Mouse (Mus musculus) lung, adult 2 months (tissue): ENCODE measurements around the gene Kalrn. TPM values are rescaled to one million over a fixed set of nuclear protein-coding genes. Genes with fewer than 3 reads are reported as not detected.

ENCODE experiments used
- DNase-seq: peaks from one replicate; pipeline ENCODE4 v3.0.0; 2022
- H3K4me1 ChIP-seq: fragments of 200-500 bp; 2 replicates; pipeline ENCODE4 v1.6.1; 2011; ENCODE audit warnings: low read length; ENCODE audit not compliant: control insufficient read depth, insufficient read depth
- H3K4me3 ChIP-seq: fragments of 200-500 bp; replicated peaks from 2 replicates; pipeline ENCODE3; 2011; ENCODE audit warnings: low read depth, mild to moderate bottlenecking, control low read depth, low read length; ENCODE audit errors: extremely low read depth
- CTCF ChIP-seq: fragments of 200-500 bp; IDR thresholded peaks from 2 replicates; pipeline ENCODE4 v1.5.1; 2011; ENCODE audit warnings: mild to moderate bottlenecking, low read length, control low read depth; ENCODE audit not compliant: insufficient read depth
- POLR2A ChIP-seq: fragments of 200-500 bp; IDR thresholded peaks from 2 replicates; pipeline ENCODE4 v1.6.1; 2011; ENCODE audit warnings: low read depth, mild to moderate bottlenecking, control low read depth, low read length, borderline replicate concordance; ENCODE audit errors: extremely low read depth
- WGBS: fragments of 180-500 bp; shearing (Covaris S2); methylation state at CpG from one replicate; pipeline ENCODE4 v1.1.7; 2018; 5-methylcytosine and 5-hydroxymethylcytosine counted together
- polyA plus RNA-seq: library from polyadenylated mRNA; depleted of rRNA; stranded (reverse); fragments of >200 nt; gene quantifications from 2 replicates; pipeline ENCODE4 v1.2.3, GENCODE M21; 2012

Kalrn gene
- polyA plus RNA-seq, 1 experiment, result 11.8 TPM

DNA sequence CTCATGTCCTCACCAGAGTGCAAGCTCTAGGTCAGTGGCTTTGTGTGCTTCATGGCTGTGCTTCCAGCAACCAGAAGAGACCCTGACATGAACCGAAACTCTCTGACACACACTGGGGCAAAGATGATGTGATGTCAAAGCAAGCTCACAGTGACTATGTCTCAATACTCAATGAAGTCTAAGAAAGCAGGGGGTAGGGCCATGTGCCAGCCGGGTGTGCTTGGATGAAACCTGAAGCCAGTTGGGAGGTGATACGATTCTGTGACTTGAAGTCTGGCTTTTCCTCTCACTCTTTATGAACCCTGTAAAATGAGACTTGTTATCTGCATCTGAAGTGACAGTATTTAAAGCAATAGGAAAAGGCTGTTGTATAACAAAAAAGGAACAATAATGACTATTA lies 501.2 kb downstream of the Kalrn start:
- Histone ChIP-seq H3K4me3 (no peak overlapping the region), H3K4me1 (peaks cover 5% of the 10 kb centered on the region; the same call in 1 of the 2 replicates)
- no peak for TF ChIP-seq POLR2A
- no peak for TF ChIP-seq CTCF
- no peak for DNase-seq
- 65% methylated on average over 3 of the region's 3 CpGs for WGBS

DNA sequence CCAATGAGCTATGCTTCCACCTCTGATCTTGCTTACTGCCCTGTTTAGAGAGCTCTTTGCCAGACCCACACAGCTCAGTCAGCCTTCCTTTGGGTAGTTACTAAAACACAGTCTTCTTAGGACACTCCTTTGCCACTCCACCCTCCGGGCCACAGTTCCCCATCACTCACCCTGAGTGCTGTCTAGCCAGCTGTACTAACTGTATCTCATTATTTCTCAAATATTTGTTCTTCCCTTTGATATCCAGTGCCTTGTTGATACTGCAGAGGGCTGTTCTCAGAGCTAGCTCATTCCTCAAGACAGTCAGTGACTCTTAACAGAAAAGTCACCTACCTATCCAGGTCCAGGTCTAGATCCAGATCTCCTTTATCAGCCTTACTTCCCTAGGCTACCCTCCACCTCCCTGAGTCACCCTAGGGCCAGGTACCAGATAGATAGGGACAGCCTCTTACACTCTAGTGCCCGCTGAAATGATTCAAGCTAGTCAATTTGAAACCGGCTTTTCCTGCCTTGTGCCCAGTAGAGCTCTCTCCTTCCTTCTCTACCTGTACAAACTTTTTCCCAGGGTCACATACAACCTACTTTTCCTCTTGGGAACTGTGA lies 502.0 kb downstream of the Kalrn start:
- Histone ChIP-seq H3K4me3 (no peak overlapping the region), H3K4me1 (peaks cover 5% of the 10 kb centered on the region; the same call in 1 of the 2 replicates)
- no peak for DNase-seq
- 65% methylated on average over 3 of the region's 3 CpGs for WGBS
- TF ChIP-seq POLR2A, result no peak
- no peak for TF ChIP-seq CTCF

DNA sequence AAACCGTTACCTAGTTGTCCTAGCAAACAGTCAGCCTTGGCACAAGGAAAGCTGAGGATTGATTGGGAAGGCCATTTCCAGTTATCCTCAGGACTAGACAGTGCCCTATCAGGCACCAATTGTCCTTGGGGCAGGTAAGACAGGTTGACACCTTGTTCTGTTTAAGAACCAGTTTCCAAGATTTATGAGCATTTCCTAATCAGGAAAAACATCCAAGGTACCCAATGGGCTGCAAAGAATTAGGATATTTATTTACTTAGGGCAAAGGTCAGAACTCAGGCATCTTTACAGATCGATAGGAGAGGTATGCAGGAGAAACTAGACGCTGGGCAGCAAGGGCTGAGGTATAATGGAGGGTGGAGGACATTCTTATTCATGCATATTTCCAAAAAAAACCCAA lies 503.9 kb downstream of the Kalrn start:
- TF ChIP-seq POLR2A (no peak), CTCF (no peak)
- H3K4me3 ChIP-seq, result no peak overlapping the region
- no peak for DNase-seq
- peaks cover 5% of the 10 kb centered on the region; the same call in 1 of the 2 replicates for H3K4me1 ChIP-seq
- WGBS, result 55% methylated on average over 3 of the region's 3 CpGs

DNA sequence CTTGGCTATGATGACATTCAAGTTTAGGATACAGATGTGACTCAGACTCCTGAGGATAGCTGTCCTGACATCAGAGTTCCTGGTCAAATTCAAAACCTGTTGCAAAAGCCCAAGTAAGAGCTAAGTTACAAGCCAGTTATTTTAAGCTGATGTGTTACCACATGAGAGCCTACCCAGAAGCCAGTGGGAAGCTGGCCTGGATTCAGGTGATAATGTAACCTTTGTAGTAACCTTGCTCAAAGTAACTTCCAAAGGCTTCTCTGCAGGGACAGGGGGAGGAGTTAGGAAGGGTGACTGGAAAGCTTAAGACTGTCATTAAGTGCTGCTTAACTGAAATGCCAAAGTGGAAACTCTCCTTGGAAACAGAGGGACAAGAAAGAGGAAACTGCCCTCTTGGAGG lies 506.4 kb downstream of the Kalrn start:
- DNase-seq, result no peak
- Histone ChIP-seq H3K4me1 (peaks cover 5% of the 10 kb centered on the region; the same call in 1 of the 2 replicates), H3K4me3 (no peak overlapping the region)
- no peak for TF ChIP-seq CTCF
- TF ChIP-seq POLR2A, result no peak

DNA sequence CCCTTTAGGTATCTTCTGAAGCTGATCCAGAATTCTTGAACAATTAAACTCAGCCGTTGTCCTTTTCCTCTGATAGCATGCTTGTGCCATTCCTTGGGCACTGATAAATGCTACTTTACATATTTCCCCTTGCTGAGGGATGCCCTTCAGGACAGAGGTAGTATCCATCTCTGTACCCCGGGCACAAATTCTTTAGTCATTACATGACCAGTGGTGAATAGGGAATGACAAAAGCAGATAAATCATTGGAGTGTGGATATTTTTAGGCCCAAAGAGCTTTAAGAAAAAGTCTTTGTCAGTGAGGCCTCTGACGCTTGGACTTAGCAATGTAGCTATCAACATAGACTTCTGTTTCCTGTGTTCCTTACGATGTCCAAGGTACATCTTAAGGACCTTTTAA lies 507.0 kb downstream of the Kalrn start:
- no peak for DNase-seq
- TF ChIP-seq POLR2A (no peak), CTCF (no peak)
- H3K4me3 ChIP-seq, result no peak overlapping the region
- peaks cover 5% of the 10 kb centered on the region; the same call in 1 of the 2 replicates for H3K4me1 ChIP-seq
- 70% methylated on average over 4 of the region's 4 CpGs for WGBS

DNA sequence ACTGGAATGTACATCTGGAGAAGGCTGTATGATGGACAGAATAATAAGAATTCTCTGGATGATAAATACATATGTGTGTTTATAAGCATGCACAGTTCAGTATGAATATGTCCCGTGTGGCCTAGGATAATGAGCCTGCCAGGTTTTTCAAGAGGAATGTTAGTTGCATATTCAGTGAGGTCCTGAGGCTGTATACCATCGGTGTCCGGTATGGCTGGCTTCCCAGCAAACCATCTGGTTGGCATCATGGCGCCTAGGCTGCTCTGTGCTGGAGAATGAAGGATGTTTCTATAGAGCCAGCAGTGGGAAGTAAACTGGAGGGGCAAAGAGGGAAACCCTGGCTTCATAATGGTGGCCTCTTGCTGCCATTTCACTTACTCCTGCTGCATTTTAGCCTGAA lies 510.0 kb downstream of the Kalrn start:
- WGBS, result 75% methylated on average over 4 of the region's 4 CpGs
- H3K4me1 ChIP-seq, result no peaks in the 10 kb centered on the region; the same call in 1 of the 2 replicates
- TF ChIP-seq CTCF, result no peak
- TF ChIP-seq POLR2A, result no peak
- no peak for DNase-seq
- H3K4me3 ChIP-seq, result no peak overlapping the region

DNA sequence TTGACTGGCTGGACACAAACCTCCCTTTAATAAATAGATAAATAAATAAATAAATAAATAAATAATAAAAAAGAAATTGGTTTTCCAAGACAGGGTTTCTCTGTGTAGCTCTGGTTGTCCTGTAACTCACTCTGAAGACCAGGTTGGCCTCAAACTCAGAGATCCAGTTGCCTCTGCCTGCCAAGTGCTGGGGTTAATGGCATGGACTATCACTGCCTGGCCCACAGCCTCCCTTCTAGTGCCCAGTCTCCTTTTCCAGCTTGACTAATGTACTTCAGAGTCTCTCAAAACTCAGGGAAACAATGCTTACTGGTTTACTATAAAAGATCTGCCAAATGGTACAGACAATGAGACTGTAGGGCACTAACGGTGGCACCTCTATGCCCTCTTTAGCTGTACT lies 511.7 kb downstream of the Kalrn start:
- no peak for DNase-seq
- Histone ChIP-seq H3K4me1 (no peaks in the 10 kb centered on the region), H3K4me3 (no peak overlapping the region)
- 87% methylated on average over 1 of the region's 1 CpGs for WGBS
- TF ChIP-seq CTCF (no peak), POLR2A (no peak)

DNA sequence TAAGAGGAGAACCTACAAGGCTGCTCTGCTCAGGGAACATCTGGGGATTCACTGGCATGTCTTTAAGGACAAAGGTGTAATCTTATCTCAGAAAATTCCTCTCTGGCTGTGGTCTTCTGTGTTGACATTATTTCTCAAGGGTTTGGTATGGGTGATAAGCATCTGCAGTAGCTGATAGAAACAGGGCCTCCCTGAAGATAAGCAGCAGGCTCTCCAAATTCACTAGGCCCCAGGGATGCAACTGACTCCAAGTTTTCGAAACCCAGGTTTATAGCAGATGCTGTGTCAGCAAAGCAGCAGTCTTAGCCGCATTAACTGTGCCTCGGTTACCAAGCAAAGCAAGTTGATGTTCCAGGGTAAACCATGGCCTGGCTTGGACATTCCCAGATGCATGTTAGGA lies 514.7 kb downstream of the Kalrn start:
- no peak overlapping the region for H3K4me3 ChIP-seq
- no peak for TF ChIP-seq CTCF
- no peak for TF ChIP-seq POLR2A
- DNase-seq, result no peak
- H3K4me1 ChIP-seq, result no peaks in the 10 kb centered on the region
- WGBS, result 60% methylated on average over 3 of the region's 3 CpGs

DNA sequence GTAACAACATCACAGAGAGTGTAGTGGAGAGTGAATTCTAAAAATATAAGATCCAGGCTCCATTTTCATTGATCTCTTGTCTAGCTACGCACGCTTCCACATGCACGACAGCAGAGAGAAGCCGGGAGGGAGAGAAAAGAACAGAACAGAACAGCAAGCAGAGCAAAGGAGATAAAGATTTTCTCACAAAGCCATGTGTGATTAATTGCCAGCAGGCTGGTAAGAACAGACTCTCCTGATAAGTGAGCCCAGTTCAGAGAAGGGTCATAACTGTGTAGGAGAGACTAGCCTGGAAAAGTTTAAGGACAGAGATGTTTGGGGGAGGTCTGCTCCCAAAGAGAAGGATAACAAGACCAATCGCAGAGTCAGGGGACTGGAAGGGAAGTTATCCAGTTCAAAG lies 515.9 kb downstream of the Kalrn start:
- WGBS, result 75% methylated on average over 5 of the region's 5 CpGs
- TF ChIP-seq POLR2A (no peak), CTCF (no peak)
- Histone ChIP-seq H3K4me3 (no peak overlapping the region), H3K4me1 (no peaks in the 10 kb centered on the region)
- DNase-seq, result no peak

DNA sequence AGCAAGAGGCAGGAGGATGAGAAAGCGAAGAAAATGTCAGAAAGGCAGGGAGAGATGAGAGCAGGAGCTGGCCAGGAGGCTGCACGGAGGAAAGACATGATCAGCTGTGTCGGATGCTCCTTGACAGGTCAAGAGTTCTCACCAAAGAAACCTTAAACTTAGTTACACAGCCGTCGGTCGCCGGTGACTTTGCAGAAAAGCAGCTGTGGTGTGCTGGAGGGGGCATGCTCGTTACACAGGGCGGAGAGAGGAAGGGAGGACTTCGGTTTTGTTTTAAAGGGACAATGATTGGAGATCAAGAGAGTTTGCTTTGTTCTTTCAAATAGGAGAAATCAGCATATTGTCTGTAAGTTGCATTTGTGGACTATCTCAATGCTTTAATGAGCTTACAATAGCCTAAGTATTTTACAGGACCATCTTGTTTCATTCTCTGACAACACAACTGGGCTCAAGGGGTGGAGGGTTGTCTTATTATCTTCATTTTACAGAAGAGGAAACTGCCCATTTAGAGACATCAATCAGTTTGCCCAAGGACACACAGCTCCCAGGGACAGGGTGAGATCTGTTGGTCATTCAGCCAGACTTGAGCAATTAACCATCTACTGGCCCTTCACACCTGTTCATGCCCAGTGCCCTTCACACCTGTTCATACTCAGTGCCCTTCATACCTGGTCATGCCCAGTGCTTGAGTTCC lies 516.8 kb downstream of the Kalrn start:
- no peaks in the 10 kb centered on the region for H3K4me1 ChIP-seq
- no peak overlapping the region for H3K4me3 ChIP-seq
- 25% methylated on average over 10 of the region's 10 CpGs for WGBS
- TF ChIP-seq CTCF (no peak), POLR2A (no peak)
- DNase-seq, result no peak

DNA sequence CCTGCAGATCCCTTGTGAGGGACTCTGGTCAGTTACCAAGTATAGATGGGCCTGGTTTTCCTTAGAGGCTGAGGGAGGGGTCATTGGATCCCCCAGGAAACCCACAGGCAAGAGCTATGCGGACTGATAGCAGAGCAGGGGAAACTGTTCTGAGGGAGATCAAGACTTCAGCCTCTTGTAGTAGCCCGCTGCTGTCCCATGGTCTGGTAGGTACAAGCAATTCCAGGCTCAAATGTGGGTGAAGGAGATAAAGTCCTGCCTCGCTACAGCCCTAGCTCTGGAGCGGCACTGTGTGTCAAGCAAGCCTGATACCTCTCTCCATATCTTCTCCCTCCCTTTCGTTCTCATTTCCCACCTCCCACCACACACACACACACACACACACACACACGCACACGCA lies 523.2 kb downstream of the Kalrn start:
- no peak for TF ChIP-seq POLR2A
- TF ChIP-seq CTCF, result no peak
- no peak for DNase-seq
- WGBS, result 84% methylated on average over 7 of the region's 7 CpGs
- H3K4me3 ChIP-seq, result no peak overlapping the region
- no peaks in the 10 kb centered on the region for H3K4me1 ChIP-seq
